Mouse (Mus musculus) sigmoid colon, adult 10 weeks (tissue): ENCODE results near the gene Rsf1. TPM values are rescaled to one million over a fixed set of nuclear protein-coding genes. Genes with fewer than 3 reads are reported as not detected.

Experiments used
- polyA plus RNA-seq: library from polyadenylated mRNA; stranded (reverse); fragments of 350-450 nt; fragmentation: Illumina TruSeq; extraction: RNeasy Lipid Tissue Mini Kit (QIAGEN cat#74804); gene quantifications from one replicate; pipeline ENCODE4 v1.2.3, GENCODE M21; 2014; ENCODE audit warnings: low read depth, low replicate concordance

Gene Rsf1
- polyA plus RNA-seq, result 29.8 TPM

GRCm38 (mm10) chr7:97579067-97579975, at the start of gene Rsf1, which contains the start of gene Aamdc:
TSS of gene Rsf1 (plus strand) at chr7:97579889.
TSS of gene Aamdc (minus strand) at chr7:97579497.

GRCm38 (mm10) chr7:97696506-97697254, 117.0 kb downstream of the Rsf1 start, which contains the start of gene Clns1a:
TSS of gene Clns1a (plus strand) at chr7:97696634.

DNA sequence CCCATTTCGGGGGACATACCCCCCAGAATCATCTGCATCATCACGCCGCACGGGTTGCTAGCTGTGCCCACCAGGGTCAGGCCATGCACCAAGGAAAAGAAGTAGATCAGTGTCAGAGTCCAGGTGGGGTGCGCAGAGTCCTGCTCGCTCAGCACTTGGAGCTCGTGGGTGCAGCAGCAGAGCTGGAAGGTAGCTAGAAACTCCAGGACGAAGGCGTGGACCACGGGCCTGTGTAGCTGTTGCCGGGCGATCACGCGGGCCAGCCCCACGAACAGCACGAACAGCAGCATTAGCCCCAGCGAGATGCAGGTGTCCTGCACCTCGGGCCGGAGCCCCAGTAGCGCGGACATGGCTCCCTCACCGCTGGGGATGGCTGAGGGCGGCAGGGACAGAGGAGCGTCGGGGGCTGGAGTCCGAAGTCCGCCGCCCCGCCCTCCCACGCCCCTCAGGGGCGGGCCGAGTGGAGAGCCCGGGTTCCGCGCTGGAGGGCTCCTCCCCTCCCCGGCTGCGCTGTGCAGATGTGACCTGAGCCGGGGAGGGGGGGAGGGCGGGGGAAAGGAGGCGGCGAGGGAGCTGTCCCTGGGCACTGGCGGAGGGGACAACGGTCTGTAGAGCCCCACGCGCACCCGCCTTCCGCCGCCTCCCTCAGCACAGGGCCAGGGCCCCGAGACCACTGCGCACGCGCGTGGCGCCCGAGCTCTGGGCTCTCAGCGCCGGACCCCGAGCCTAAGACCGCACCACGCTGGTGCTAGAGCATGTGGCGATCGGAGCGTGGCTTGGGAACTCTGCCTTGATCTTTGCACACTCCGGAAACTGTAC, 158.2 kb downstream of the Rsf1 start, which contains the start of gene Aqp11:
TSS of gene Aqp11 (minus strand) at position 652 of the 819 bp plus-strand sequence.

Other genes with a start within 250 kb of the Rsf1 start
- 0.69 TPM for gene Usp35, start 247.9 kb upstream of the Rsf1 start, polyA plus RNA-seq
- gene Kctd21, start 247.6 kb upstream of the Rsf1 start, polyA plus RNA-seq, result 6.2 TPM
- gene Alg8, start 208.3 kb upstream of the Rsf1 start, polyA plus RNA-seq, result 19.0 TPM
- gene Ndufc2, start 179.9 kb upstream of the Rsf1 start, polyA plus RNA-seq, result 262 TPM
- gene Thrsp, start 162.2 kb upstream of the Rsf1 start, polyA plus RNA-seq, result 2.0 TPM
- 33.9 TPM for gene Kctd14, start 128.6 kb upstream of the Rsf1 start, polyA plus RNA-seq
- gene Ints4, start 98.9 kb upstream of the Rsf1 start, polyA plus RNA-seq, result 58.8 TPM
- 24.4 TPM for gene Aamdc, start 392 bp upstream of the Rsf1 start, polyA plus RNA-seq
- gene Clns1a, start 116.7 kb downstream of the Rsf1 start, polyA plus RNA-seq, result 69.7 TPM
- gene Aqp11, start 158.4 kb downstream of the Rsf1 start, polyA plus RNA-seq, result 33.0 TPM
- 100 TPM for gene Pak1, start 208.7 kb downstream of the Rsf1 start, polyA plus RNA-seq